Mouse (Mus musculus): ENCODE measurements around the gene Tbc1d22a. TPM values are rescaled to one million over a fixed set of nuclear protein-coding genes. Genes with fewer than 3 reads are reported as not detected.

Tbc1d22a gene
- polyA plus RNA-seq, 1 experiment, result 19.5 TPM

- Histone ChIP-seq H3K36me3 (ENCODE audit: control insufficient read depth, insufficient read depth, low read length) (no peaks in the 10 kb centered on the region), H3K4me1 (ENCODE audit: control insufficient read depth, insufficient read depth, low read length) (no peaks in the 10 kb centered on the region), H3K27ac (ENCODE audit: control insufficient read depth, insufficient read depth, low read depth, low read length) (no peak overlapping the region; the same call in 1 of the 2 replicates), H3K27me3 (ENCODE audit: control insufficient read depth, insufficient read depth, low read length) (no peaks in the 10 kb centered on the region), H3K4me3 (ENCODE audit: control insufficient read depth, low read depth, low read length) (no peak overlapping the region)
- TF ChIP-seq CTCF (IDR thresholded peaks at IDR 0.05; ENCODE audit: control insufficient read depth, insufficient read depth, insufficient replicate concordance, low read depth, low read length), result no peak
- no peak for TF ChIP-seq POLR2A (IDR thresholded peaks at IDR 0.05; ENCODE audit: control insufficient read depth, low read depth, low read length)
These were observed 131.6 kb downstream of the Tbc1d22a start for GRCm38 (mm10) chr15:86345907-86346306.

- Histone ChIP-seq H3K27me3 (ENCODE audit: control insufficient read depth, insufficient read depth, low read length) (no peaks in the 10 kb centered on the region), H3K36me3 (ENCODE audit: control insufficient read depth, insufficient read depth, low read length) (no peaks in the 10 kb centered on the region), H3K27ac (ENCODE audit: control insufficient read depth, insufficient read depth, low read depth, low read length) (no peak overlapping the region), H3K4me1 (ENCODE audit: control insufficient read depth, insufficient read depth, low read length) (no peaks in the 10 kb centered on the region), H3K4me3 (ENCODE audit: control insufficient read depth, low read depth, low read length) (no peak overlapping the region)
- TF ChIP-seq POLR2A (IDR thresholded peaks at IDR 0.05; ENCODE audit: control insufficient read depth, low read depth, low read length), result no peak
- no peak for TF ChIP-seq CTCF (IDR thresholded peaks at IDR 0.05; ENCODE audit: control insufficient read depth, insufficient read depth, insufficient replicate concordance, low read depth, low read length)
These were observed 132.3 kb downstream of the Tbc1d22a start for GRCm38 (mm10) chr15:86346606-86347005.

GRCm38 (mm10) chr15:86354932-86355331, 140.7 kb downstream of the Tbc1d22a start:
- H3K36me3 ChIP-seq (ENCODE audit: control insufficient read depth, insufficient read depth, low read length), result no peaks in the 10 kb centered on the region
- no peaks in the 10 kb centered on the region for H3K27me3 ChIP-seq (ENCODE audit: control insufficient read depth, insufficient read depth, low read length)
- no peak for TF ChIP-seq POLR2A (IDR thresholded peaks at IDR 0.05; ENCODE audit: control insufficient read depth, low read depth, low read length)
- no peak for TF ChIP-seq CTCF (IDR thresholded peaks at IDR 0.05; ENCODE audit: control insufficient read depth, insufficient read depth, insufficient replicate concordance, low read depth, low read length)
- no peaks in the 10 kb centered on the region for H3K4me1 ChIP-seq (ENCODE audit: control insufficient read depth, insufficient read depth, low read length)
- H3K27ac ChIP-seq (ENCODE audit: control insufficient read depth, insufficient read depth, low read depth, low read length), result no peak overlapping the region
- no peak overlapping the region for H3K4me3 ChIP-seq (ENCODE audit: control insufficient read depth, low read depth, low read length)

GRCm38 (mm10) chr15:86355857-86356256, 141.6 kb downstream of the Tbc1d22a start:
- Histone ChIP-seq H3K27ac (ENCODE audit: control insufficient read depth, insufficient read depth, low read depth, low read length) (no peak overlapping the region), H3K4me1 (ENCODE audit: control insufficient read depth, insufficient read depth, low read length) (no peaks in the 10 kb centered on the region), H3K27me3 (ENCODE audit: control insufficient read depth, insufficient read depth, low read length) (no peaks in the 10 kb centered on the region), H3K36me3 (ENCODE audit: control insufficient read depth, insufficient read depth, low read length) (no peaks in the 10 kb centered on the region), H3K4me3 (ENCODE audit: control insufficient read depth, low read depth, low read length) (no peak overlapping the region)
- no peak for TF ChIP-seq CTCF (IDR thresholded peaks at IDR 0.05; ENCODE audit: control insufficient read depth, insufficient read depth, insufficient replicate concordance, low read depth, low read length)
- TF ChIP-seq POLR2A (IDR thresholded peaks at IDR 0.05; ENCODE audit: control insufficient read depth, low read depth, low read length), result no peak

GRCm38 (mm10) chr15:86360376-86360775, 146.1 kb downstream of the Tbc1d22a start:
- TF ChIP-seq CTCF (IDR thresholded peaks at IDR 0.05; ENCODE audit: control insufficient read depth, insufficient read depth, insufficient replicate concordance, low read depth, low read length), result no peak
- no peak for TF ChIP-seq POLR2A (IDR thresholded peaks at IDR 0.05; ENCODE audit: control insufficient read depth, low read depth, low read length)
- Histone ChIP-seq H3K27ac (ENCODE audit: control insufficient read depth, insufficient read depth, low read depth, low read length) (no peak overlapping the region), H3K36me3 (ENCODE audit: control insufficient read depth, insufficient read depth, low read length) (no peaks in the 10 kb centered on the region), H3K27me3 (ENCODE audit: control insufficient read depth, insufficient read depth, low read length) (no peaks in the 10 kb centered on the region), H3K4me1 (ENCODE audit: control insufficient read depth, insufficient read depth, low read length) (no peaks in the 10 kb centered on the region; the same call in 1 of the 2 replicates), H3K4me3 (ENCODE audit: control insufficient read depth, low read depth, low read length) (no peak overlapping the region)

GRCm38 (mm10) chr15:86362306-86363150, 148.3 kb downstream of the Tbc1d22a start:
- no peak overlapping the region for H3K27ac ChIP-seq (ENCODE audit: control insufficient read depth, insufficient read depth, low read depth, low read length)
- TF ChIP-seq POLR2A (IDR thresholded peaks at IDR 0.05; ENCODE audit: control insufficient read depth, low read depth, low read length), result no peak
- no peak for TF ChIP-seq CTCF (IDR thresholded peaks at IDR 0.05; ENCODE audit: control insufficient read depth, insufficient read depth, insufficient replicate concordance, low read depth, low read length)
- no peak overlapping the region for H3K4me3 ChIP-seq (ENCODE audit: control insufficient read depth, low read depth, low read length)
- H3K36me3 ChIP-seq (ENCODE audit: control insufficient read depth, insufficient read depth, low read length), result no peaks in the 10 kb centered on the region
- H3K4me1 ChIP-seq (ENCODE audit: control insufficient read depth, insufficient read depth, low read length), result no peaks in the 10 kb centered on the region; the same call in 1 of the 2 replicates
- no peaks in the 10 kb centered on the region for H3K27me3 ChIP-seq (ENCODE audit: control insufficient read depth, insufficient read depth, low read length)

- H3K36me3 ChIP-seq (ENCODE audit: control insufficient read depth, insufficient read depth, low read length), result no peaks in the 10 kb centered on the region
- no peaks in the 10 kb centered on the region; the same call in 1 of the 2 replicates for H3K4me1 ChIP-seq (ENCODE audit: control insufficient read depth, insufficient read depth, low read length)
- no peak for TF ChIP-seq CTCF (IDR thresholded peaks at IDR 0.05; ENCODE audit: control insufficient read depth, insufficient read depth, insufficient replicate concordance, low read depth, low read length)
- no peak for TF ChIP-seq POLR2A (IDR thresholded peaks at IDR 0.05; ENCODE audit: control insufficient read depth, low read depth, low read length)
- H3K4me3 ChIP-seq (ENCODE audit: control insufficient read depth, low read depth, low read length), result no peak overlapping the region
- no peak overlapping the region for H3K27ac ChIP-seq (ENCODE audit: control insufficient read depth, insufficient read depth, low read depth, low read length)
- H3K27me3 ChIP-seq (ENCODE audit: control insufficient read depth, insufficient read depth, low read length), result no peaks in the 10 kb centered on the region
These were observed 149.6 kb downstream of the Tbc1d22a start for GRCm38 (mm10) chr15:86363841-86364295.

All from testis, adult 2 months (tissue).